Mouse (Mus musculus) hindbrain, embryonic 16.5 days (tissue): ENCODE data around the gene Flvcr1. TPM values are rescaled to one million over a fixed set of nuclear protein-coding genes. Genes with fewer than 3 reads are reported as not detected.

ENCODE experiments used
- ATAC-seq: fragments of 200-750 bp; cut with Nextera tagmentation; 2 replicates; pipeline ENCODE4 v1.8.0; 2017; ENCODE audit warnings: moderate TSS enrichment, moderate library complexity
- H3K27ac ChIP-seq: fragments of 300-500 bp; sonication (generic); 2 replicates; pipeline ENCODE4 v1.5.1; 2014; ENCODE audit warnings: low read depth, mild to moderate bottlenecking, control low read depth, low read length, moderate library complexity
- H3K27me3 ChIP-seq: fragments of 300-500 bp; sonication (generic); replicated peaks from 2 replicates; pipeline ENCODE4 v1.6.1; 2014; ENCODE audit warnings: low read length; ENCODE audit not compliant: control insufficient read depth, insufficient read depth
- H3K36me3 ChIP-seq: fragments of 300-500 bp; sonication (generic); 2 replicates; pipeline ENCODE4 v1.6.1; 2014; ENCODE audit warnings: mild to moderate bottlenecking, low read length, moderate library complexity, mixed read lengths; ENCODE audit not compliant: control insufficient read depth, insufficient read depth
- H3K4me1 ChIP-seq: fragments of 300-500 bp; sonication (generic); 2 replicates; pipeline ENCODE4 v1.6.1; 2014; ENCODE audit warnings: low read depth, low read length; ENCODE audit not compliant: control insufficient read depth, insufficient read depth
- H3K4me2 ChIP-seq: fragments of 300-500 bp; sonication (generic); 2 replicates; pipeline ENCODE4 v1.6.1; 2014; ENCODE audit warnings: mild to moderate bottlenecking, low read length, control low read depth, moderate library complexity
- H3K4me3 ChIP-seq: fragments of 300-500 bp; sonication (generic); 2 replicates; pipeline ENCODE4 v1.5.1; 2014; ENCODE audit warnings: mild to moderate bottlenecking, low read length, control low read depth, moderate library complexity
- H3K9ac ChIP-seq: fragments of 300-500 bp; sonication (generic); 2 replicates; pipeline ENCODE4 v1.6.1; 2014; ENCODE audit warnings: low read depth, mild to moderate bottlenecking, control low read depth, low read length, moderate library complexity
- H3K9me3 ChIP-seq: fragments of 300-500 bp; sonication (generic); 2 replicates; pipeline ENCODE4 v1.6.1; 2014; ENCODE audit warnings: mild to moderate bottlenecking, low read length, moderate library complexity; ENCODE audit not compliant: control insufficient read depth
- WGBS: fragments of 180-500 bp; shearing (Covaris S2); extraction: QIAGEN DNeasy Blood & Tissue Kit; methylation state at CpG from one replicate; pipeline ENCODE4 v1.1.7; 2014; 5-methylcytosine and 5-hydroxymethylcytosine counted together
- polyA plus RNA-seq: library from polyadenylated mRNA; unstranded; fragments of >200 nt; fragmentation: Nextera tagmentation; extraction: Ambion mirVana; gene quantifications from 2 replicates; pipeline ENCODE4 v1.2.1, GENCODE M21; 2015

The Flvcr1 gene
- polyA plus RNA-seq, 1 experiment from 2014 or later, result 8.6 TPM

DNA sequence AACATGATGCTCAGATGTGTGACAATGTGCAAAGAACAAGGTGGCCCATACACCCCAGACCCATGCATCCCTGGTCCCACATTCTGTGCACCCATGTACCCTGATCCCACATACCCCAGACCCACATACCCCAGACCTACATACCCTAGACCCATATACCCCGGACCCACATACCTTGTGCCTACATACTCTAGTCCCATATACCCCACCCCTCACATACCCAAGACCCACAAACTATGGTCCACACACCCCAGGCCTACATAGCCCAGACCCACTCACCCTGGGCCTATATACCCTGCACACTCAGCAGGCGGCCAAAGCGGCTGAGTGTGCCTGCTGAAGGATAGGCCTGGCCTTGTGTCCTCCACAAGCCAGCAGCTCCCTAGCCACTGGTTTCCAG is 63.2 kb downstream of the Flvcr1 start:
- 91% methylated on average over 3 of the region's 3 CpGs for WGBS
- no peak overlapping the region for H3K27ac ChIP-seq
- H3K9me3 ChIP-seq, result no peaks in the 10 kb centered on the region
- peaks cover 30% of the 10 kb centered on the region for H3K36me3 ChIP-seq
- ATAC-seq, result no peak
- H3K4me3 ChIP-seq, result no peak overlapping the region
- no peak overlapping the region for H3K9ac ChIP-seq
- no peak overlapping the region for H3K4me2 ChIP-seq
- no peaks in the 10 kb centered on the region for H3K4me1 ChIP-seq
- H3K27me3 ChIP-seq, result no peaks in the 10 kb centered on the region

DNA sequence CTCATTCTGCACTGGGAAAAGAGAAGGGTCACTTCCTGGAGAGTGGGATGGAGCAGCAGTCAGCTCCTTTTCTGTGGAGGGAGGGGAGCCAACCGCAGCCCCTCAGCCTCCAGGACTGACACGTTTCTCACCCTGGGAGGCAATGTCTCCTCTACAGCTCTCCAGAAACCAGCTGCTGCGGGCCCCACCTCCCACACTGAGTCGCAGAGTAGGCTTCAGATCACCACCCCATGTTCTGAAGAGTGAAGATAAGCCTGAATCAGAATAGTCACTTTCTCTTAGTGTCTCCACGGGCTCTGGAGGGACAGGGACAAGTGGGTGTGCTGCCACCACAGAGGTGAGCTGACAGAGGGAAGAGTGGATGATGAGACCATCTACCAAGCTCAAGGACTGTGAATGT is 67.1 kb downstream of the Flvcr1 start:
- H3K4me2 ChIP-seq, result no peak overlapping the region
- WGBS, result 92% methylated on average over 5 of the region's 5 CpGs
- H3K9ac ChIP-seq, result no peak overlapping the region
- no peaks in the 10 kb centered on the region for H3K27me3 ChIP-seq
- peaks cover 34% of the 10 kb centered on the region for H3K36me3 ChIP-seq
- H3K4me1 ChIP-seq, result no peaks in the 10 kb centered on the region
- ATAC-seq, result no peak
- no peaks in the 10 kb centered on the region for H3K9me3 ChIP-seq
- H3K27ac ChIP-seq, result no peak overlapping the region
- H3K4me3 ChIP-seq, result no peak overlapping the region

Other genes with a start within 250 kb of the Flvcr1 start
- 28.4 and 33.9 TPM in 2 replicates for gene Rps6kc1, start 114.4 kb downstream of the Flvcr1 start, polyA plus RNA-seq
- gene Angel2, start 101.0 kb downstream of the Flvcr1 start, polyA plus RNA-seq, result 41.4 and 41.8 TPM in 2 replicates
- 76.5 and 84.2 TPM in 2 replicates for gene Vash2, start 46.9 kb downstream of the Flvcr1 start, polyA plus RNA-seq
- not detected in 2 replicates for gene Spata45, start 10.5 kb upstream of the Flvcr1 start, polyA plus RNA-seq
- gene Tatdn3, start 36.8 kb upstream of the Flvcr1 start, polyA plus RNA-seq, result 16.2 and 16.9 TPM in 2 replicates
- 3.6 and 3.9 TPM in 2 replicates for gene Nsl1, start 36.9 kb upstream of the Flvcr1 start, polyA plus RNA-seq
- 2.5 and 3.9 TPM in 2 replicates for gene Batf3, start 71.7 kb upstream of the Flvcr1 start, polyA plus RNA-seq
- gene Fam71a, start 138.7 kb upstream of the Flvcr1 start, polyA plus RNA-seq, result not detected in 2 replicates
- gene Atf3, start 191.9 kb upstream of the Flvcr1 start, polyA plus RNA-seq, result 1.7 and 2.1 TPM in 2 replicates